Mouse (Mus musculus) layer of hippocampus, adult 2 months (tissue): ENCODE data around the gene Fam71f2. TPM values are rescaled to one million over a fixed set of nuclear protein-coding genes. Genes with fewer than 3 reads are reported as not detected.
A peak's percentile ranks its signal among the peaks of the same experiment; 100 is the strongest.

Source experiments
- DNase-seq, 2 experiments: peaks; one replicate each; pipeline ENCODE4 v3.0.0; 2022; ENCODE audit warnings: low spot score in 2 of 2
- H3K27ac ChIP-seq: fragments of 200-600 bp; 2 replicates; pipeline ENCODE4 v1.8.1; 2022
- H3K4me3 ChIP-seq: fragments of 200-600 bp; 2 replicates; pipeline ENCODE4 v1.8.1; 2022; ENCODE audit warnings: mild to moderate bottlenecking
- CTCF ChIP-seq: fragments of 200-600 bp; conservative IDR thresholded peaks from 2 replicates; pipeline ENCODE4 v1.8.1; 2022; ENCODE audit warnings: antibody characterized with exemption, mild to moderate bottlenecking, moderate library complexity
- total RNA-seq, 2 experiments: library from RNA; stranded (reverse); gene quantifications; 2 replicates each; pipeline ENCODE4 v1.2.3; 2021

The Fam71f2 gene
- total RNA-seq, 2 experiments from 2014 or later = 0.51 to 0.56 TPM

- no peak for TF ChIP-seq CTCF
Observed at GRCm38 (mm10) chr6:29261831-29262230, 17.6 kb upstream of the Fam71f2 start.

GRCm38 (mm10) chr6:29263650-29264455 lies 15.5 kb upstream of the Fam71f2 start:
- no peak for TF ChIP-seq CTCF
- Histone ChIP-seq H3K27ac (peak overlapping the region; percentile 48; the same call in 1 of the 2 replicates), H3K4me3 (no peak overlapping the region)
- DNase-seq = peak; percentile 42 to 66

More at GRCm38 (mm10) chr6:29261831-29262230, 17.6 kb upstream of the Fam71f2 start:
- Histone ChIP-seq H3K4me3 (no peak overlapping the region), H3K27ac (no peak overlapping the region)
- DNase-seq = no peak

GRCm38 (mm10) chr6:29264456-29264781 lies 15.0 kb upstream of the Fam71f2 start:
- Histone ChIP-seq H3K4me3 (no peak overlapping the region), H3K27ac (no peak overlapping the region)
- no peak for TF ChIP-seq CTCF
- DNase-seq = no peak

- no peak for TF ChIP-seq CTCF
- no peak for DNase-seq
- no peak overlapping the region for H3K27ac ChIP-seq
- no peak overlapping the region for H3K4me3 ChIP-seq
Observed at GRCm38 (mm10) chr6:29266936-29267335, 12.5 kb upstream of the Fam71f2 start.

GRCm38 (mm10) chr6:29269006-29269668 lies 10.3 kb upstream of the Fam71f2 start:
- Histone ChIP-seq H3K27ac (no peak overlapping the region), H3K4me3 (no peak overlapping the region)
- DNase-seq = no peak
- no peak for TF ChIP-seq CTCF

- no peak for TF ChIP-seq CTCF
- Histone ChIP-seq H3K27ac (no peak overlapping the region), H3K4me3 (peak overlapping the region; percentile 42)
- no peak for DNase-seq
Observed at GRCm38 (mm10) chr6:29270961-29271360, 8.4 kb upstream of the Fam71f2 start.

- TF ChIP-seq CTCF = peak; percentile 15
Observed at GRCm38 (mm10) chr6:29272312-29273072, 6.9 kb upstream of the Fam71f2 start, which contains the start of gene Hilpda. Hilpda (plus strand) TSS chr6:29272488.

GRCm38 (mm10) chr6:29276746-29277145 lies 2.6 kb upstream of the Fam71f2 start:
- no peak for DNase-seq
- TF ChIP-seq CTCF = no peak
- Histone ChIP-seq H3K27ac (no peak overlapping the region), H3K4me3 (no peak overlapping the region)

More at GRCm38 (mm10) chr6:29272312-29273072, 6.9 kb upstream of the Fam71f2 start, which contains the start of gene Hilpda:
- Histone ChIP-seq H3K27ac (peak within 1 kb of the TSS; percentile 91), H3K4me3 (peak within 1 kb of the TSS; percentile 89)
- peak; percentile 83 to 87 for DNase-seq

- peak; percentile 60 to 62 for DNase-seq
- H3K27ac ChIP-seq = no peak overlapping the region
- peak; percentile 75 for TF ChIP-seq CTCF
- no peak overlapping the region for H3K4me3 ChIP-seq
Observed at GRCm38 (mm10) chr6:29278513-29279267, 703 bp upstream of the Fam71f2 start.

- H3K4me3 ChIP-seq = no peak overlapping the region
Observed at GRCm38 (mm10) chr6:29280671-29281070, 1.3 kb downstream of the Fam71f2 start.

GRCm38 (mm10) chr6:29286870-29287269 lies 7.5 kb downstream of the Fam71f2 start:
- H3K4me3 ChIP-seq = no peak overlapping the region
- DNase-seq = no peak
- H3K27ac ChIP-seq = no peak overlapping the region
- TF ChIP-seq CTCF = no peak

More at GRCm38 (mm10) chr6:29280671-29281070, 1.3 kb downstream of the Fam71f2 start:
- no peak for DNase-seq
- H3K27ac ChIP-seq = no peak overlapping the region
- no peak for TF ChIP-seq CTCF

GRCm38 (mm10) chr6:29287481-29287880 lies 8.1 kb downstream of the Fam71f2 start:
- no peak for TF ChIP-seq CTCF

GRCm38 (mm10) chr6:29287944-29288343 lies 8.6 kb downstream of the Fam71f2 start:
- no peak for DNase-seq
- Histone ChIP-seq H3K4me3 (no peak overlapping the region), H3K27ac (no peak overlapping the region)
- no peak for TF ChIP-seq CTCF

More at GRCm38 (mm10) chr6:29287481-29287880, 8.1 kb downstream of the Fam71f2 start:
- Histone ChIP-seq H3K4me3 (no peak overlapping the region), H3K27ac (no peak overlapping the region)
- DNase-seq = no peak
